Mouse (Mus musculus) mouse trophoblast stem cell (cell line): ENCODE measurements around the gene Lenep.

Source experiments
- in situ Hi-C, 2 experiments: fragments of 300-500 bp; cut with MseI, MboI; formaldehyde crosslinking; loops; 2 replicates in 1 of 2; 3 replicates in 1 of 2; pipeline ENCODE4 v1.15.1; 2025

Lenep gene

GRCm38 (mm10) chr3:89378394-89379067 lies 24.1 kb downstream of the Lenep start:
- in situ Hi-C loops = no loop called here

DNA sequence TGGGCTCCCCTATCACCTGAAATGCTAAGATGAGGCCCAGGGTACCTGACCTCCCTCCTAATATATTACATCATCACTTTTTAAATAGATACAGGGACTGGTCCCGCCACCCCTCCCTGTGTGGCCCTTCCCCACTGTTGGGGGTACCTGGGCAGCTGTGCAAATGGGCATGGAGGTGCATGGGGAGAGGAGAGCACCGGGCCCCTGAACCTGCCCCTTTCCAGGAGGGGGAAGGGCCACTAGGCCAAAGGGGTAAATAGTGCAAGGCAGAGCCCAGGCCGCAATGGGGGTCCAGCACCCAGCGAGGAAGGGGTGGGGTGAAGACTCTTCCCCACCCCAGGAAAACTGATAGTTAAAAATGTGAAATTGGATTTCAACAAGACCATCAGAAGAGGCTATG lies 24.8 kb downstream of the Lenep start:
- in situ Hi-C loops = no loop called here

DNA sequence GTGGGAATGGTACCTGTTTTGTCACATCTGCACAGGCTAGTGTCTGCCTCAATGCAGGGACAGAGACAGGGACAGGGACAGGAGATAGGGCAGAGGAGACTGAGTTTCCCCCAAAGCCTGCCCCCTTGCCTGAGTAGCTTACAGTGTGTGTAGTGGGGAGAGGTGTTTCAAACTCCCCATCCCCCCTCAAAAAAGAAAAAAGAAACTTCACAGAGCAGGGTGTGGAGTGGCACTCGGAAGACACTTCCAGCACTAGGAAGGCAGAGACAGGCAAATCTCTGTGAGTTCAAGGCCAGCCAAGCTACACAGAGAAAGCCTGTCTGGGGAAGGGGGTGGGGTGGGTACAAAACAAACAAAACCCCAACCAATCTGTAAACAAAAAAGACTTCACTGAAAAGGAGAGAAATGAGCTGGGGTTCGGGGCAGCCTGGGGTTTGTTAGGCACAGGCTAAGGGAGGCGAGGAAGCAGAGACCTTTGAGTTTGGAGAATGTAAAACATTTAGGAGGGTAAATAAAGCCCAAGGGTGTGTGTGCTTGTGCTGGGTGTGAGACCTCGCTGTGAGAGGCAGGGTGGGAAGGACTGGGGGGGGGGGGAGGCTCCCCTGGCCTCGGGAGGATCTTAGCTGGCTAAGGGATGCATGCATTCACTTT lies 28.9 kb downstream of the Lenep start:
- in situ Hi-C loops = no loop called here

DNA sequence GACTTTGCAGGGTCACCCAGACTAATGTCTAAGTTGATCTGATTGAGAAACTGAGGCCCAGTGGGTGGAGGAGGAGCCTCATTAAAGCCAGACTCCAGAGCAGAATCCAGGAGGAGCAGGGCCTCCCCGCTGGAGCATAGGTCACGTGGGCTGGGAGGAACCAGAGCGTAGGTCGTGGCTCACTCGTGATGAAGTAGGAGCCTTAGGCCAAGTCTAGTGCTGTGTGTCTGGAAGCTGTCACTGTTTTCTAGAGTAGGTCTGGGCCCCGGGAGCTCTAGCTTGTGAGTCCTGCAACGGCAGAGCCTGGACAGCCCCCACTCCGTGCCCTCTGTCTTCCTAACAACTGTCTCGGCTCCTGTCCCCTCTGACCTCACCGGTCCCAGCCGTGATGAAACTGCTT lies 35.3 kb downstream of the Lenep start:
- in situ Hi-C loops = no loop called here

- in situ Hi-C loops = no loop called here
Measured at GRCm38 (mm10) chr3:89365486-89366414, 36.8 kb downstream of the Lenep start.

DNA sequence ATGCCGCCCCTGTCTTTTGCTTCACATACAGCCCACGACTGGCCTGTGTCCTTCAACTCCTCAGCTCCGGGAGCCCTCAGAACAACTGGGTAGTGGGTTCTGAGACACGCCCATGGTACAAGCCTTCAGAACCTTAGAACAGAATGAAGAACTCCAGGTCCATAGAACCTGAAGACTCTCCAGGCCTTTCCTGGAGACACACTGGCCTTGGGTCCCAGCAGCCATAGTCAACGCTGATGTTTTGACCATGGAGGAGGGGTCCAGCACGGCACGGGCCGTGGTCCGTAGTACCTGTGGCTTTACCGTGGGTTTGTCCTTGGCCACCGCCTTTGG lies 37.5 kb downstream of the Lenep start, which contains the start of gene Dcst1:
Gene Dcst1 (minus strand): TSS at position 101 of the 333 bp plus-strand sequence.
- in situ Hi-C loops = no loop called here

GRCm38 (mm10) chr3:89364631-89365030 lies 38.0 kb downstream of the Lenep start:
- in situ Hi-C loops = no loop called here

GRCm38 (mm10) chr3:89361675-89362074 lies 40.9 kb downstream of the Lenep start, which contains the start of gene Dcst2:
Gene Dcst2, plus strand, starts transcription at chr3:89361975.
- in situ Hi-C loops = no loop called here

DNA sequence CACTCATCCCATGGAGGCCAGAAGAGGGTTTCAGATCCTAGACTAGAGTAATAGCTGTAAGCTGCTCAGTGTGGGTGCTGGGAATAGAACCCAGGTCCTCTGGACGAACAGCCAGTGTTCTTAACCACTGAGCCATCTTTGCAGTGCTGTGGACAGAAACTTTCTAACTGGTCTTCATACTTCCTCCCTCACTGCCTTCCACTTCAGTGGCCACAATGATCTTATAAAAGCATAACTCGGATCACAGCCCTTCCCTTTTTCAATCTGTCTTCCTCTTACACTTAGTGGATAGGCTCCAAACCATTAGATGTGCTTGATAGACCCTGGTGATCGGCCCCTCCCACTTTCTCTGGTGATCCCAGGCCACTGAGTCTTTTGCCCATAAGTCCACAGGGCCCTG lies 42.4 kb downstream of the Lenep start:
- in situ Hi-C loops = no loop called here

- in situ Hi-C loops = no loop called here
Measured at GRCm38 (mm10) chr3:89359630-89360029, 43.0 kb downstream of the Lenep start.

DNA sequence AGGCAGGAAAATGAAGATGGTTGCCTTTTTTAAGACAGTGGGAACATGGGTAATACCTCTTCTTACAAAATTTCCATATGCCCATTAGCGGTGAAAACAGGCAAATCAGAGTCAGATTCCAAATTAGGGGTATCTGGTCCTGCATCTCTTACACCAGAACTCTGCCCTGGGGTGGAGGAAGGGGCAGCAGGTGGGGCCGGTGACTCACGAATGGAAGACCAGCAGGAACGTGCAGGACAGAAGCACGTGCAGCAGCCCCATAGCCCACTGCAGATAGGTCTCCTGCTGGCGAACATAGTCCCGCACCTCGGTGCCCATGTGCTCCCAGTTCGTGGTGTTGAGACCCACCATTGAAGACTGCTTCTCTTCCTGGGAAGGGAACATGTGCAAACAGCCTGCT lies 46.6 kb downstream of the Lenep start:
- in situ Hi-C loops = no loop called here

GRCm38 (mm10) chr3:89355512-89355902 lies 47.1 kb downstream of the Lenep start:
- in situ Hi-C loops = no loop called here

DNA sequence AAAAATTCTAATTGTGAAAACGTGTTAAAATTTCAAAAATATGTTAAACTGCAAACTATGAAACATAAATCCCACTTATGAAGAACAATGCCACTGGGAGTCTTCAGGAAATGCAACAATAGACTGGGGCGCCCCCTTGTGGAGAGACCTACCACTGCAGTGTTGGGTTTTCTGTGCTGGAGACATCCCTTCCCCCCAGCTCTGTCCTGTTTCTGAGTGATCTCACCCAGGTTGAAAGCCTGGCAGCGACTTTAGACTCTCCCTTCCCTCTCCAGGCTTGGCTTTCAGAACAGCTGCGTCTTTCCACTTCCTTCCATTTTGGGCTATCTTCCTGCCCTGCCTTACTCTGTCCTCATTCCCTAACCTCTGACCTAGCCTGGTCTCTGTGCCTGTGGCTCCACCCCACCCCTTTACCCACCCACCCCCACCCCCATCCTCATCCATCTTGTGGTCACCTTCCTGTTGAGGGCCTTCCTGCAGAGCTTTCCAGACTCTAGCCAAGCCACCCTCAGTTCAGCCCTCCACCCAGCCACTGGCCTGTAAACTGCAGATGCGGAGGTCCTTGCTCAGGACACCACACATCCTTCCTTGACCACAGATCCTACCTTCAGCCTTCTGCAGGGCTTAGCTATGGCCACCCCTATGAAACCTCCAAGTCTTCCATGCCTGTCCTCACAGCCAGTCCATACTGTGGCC lies 47.6 kb downstream of the Lenep start:
- in situ Hi-C loops = no loop called here

- in situ Hi-C loops = no loop called here
Measured at GRCm38 (mm10) chr3:89351271-89351670, 51.3 kb downstream of the Lenep start.
